Mouse (Mus musculus): ENCODE results near the gene Dgki.

DNA sequence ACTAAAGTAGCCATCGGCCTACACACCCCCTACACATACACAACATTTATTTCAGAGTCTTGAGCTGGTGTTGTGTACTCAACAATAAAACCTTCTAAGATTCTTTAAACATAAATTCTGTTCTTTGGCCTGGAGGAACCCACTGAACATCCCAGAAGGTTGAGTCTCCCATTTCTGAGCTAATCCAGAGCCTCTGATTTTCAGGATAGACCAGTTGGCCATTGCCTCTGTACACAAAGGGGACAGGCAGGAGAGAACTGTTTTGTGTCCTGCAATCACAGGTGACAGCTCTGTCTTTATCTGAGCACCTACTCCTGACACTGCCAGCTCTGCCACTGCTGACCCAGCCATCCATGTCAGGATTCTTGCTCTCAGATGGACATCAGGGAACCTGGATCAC, 8.8 kb downstream of the Dgki start:
- TF ChIP-seq POLR2A (IDR thresholded peaks at IDR 0.05; ENCODE audit: borderline replicate concordance, insufficient read depth, low read length) (no peak), CTCF (IDR thresholded peaks at IDR 0.05; ENCODE audit: borderline replicate concordance, insufficient read depth, low read depth, low read length) (no peak)

Data from cerebellum, adult 2 months (tissue).